Mouse (Mus musculus) telencephalon, adult 2 months (tissue): ENCODE data around the gene Gm38392.

Experiments
- DNase-seq: peaks from one replicate; pipeline ENCODE4 v3.0.0-alpha.2; 2011; ENCODE audit warnings: low read depth, low spot score

Gene Gm38392

GRCm38 (mm10) chr3:88235616-88236015 lies 51.4 kb downstream of the Gm38392 start:
- DNase-seq, result no peak

GRCm38 (mm10) chr3:88235216-88235615 lies 51.8 kb downstream of the Gm38392 start:
- DNase-seq, result no peak

GRCm38 (mm10) chr3:88234041-88234440 lies 53.0 kb downstream of the Gm38392 start:
- no peak for DNase-seq

GRCm38 (mm10) chr3:88232851-88233649 lies 54.0 kb downstream of the Gm38392 start:
- no peak for DNase-seq

- no peak for DNase-seq
These were observed 54.7 kb downstream of the Gm38392 start for GRCm38 (mm10) chr3:88232301-88232702.

GRCm38 (mm10) chr3:88231061-88231641 lies 55.9 kb downstream of the Gm38392 start:
- DNase-seq, result no peak

GRCm38 (mm10) chr3:88230262-88231047 lies 56.6 kb downstream of the Gm38392 start:
- DNase-seq, result no peak

- no peak for DNase-seq
These were observed 57.5 kb downstream of the Gm38392 start for GRCm38 (mm10) chr3:88229526-88229925.

- no peak for DNase-seq
These were observed 58.1 kb downstream of the Gm38392 start for GRCm38 (mm10) chr3:88228906-88229305.

- DNase-seq, result no peak
These were observed 59.0 kb downstream of the Gm38392 start for GRCm38 (mm10) chr3:88227976-88228375.

- DNase-seq, result no peak
These were observed 59.8 kb downstream of the Gm38392 start for GRCm38 (mm10) chr3:88227260-88227659.

GRCm38 (mm10) chr3:88226101-88226845 lies 60.7 kb downstream of the Gm38392 start:
- DNase-seq, result peak; percentile 66

- DNase-seq, result no peak
These were observed 62.1 kb downstream of the Gm38392 start for GRCm38 (mm10) chr3:88224929-88225328.

- DNase-seq, result no peak
These were observed 64.6 kb downstream of the Gm38392 start for GRCm38 (mm10) chr3:88222446-88222845.

GRCm38 (mm10) chr3:88221519-88222390 lies 65.3 kb downstream of the Gm38392 start:
- DNase-seq, result peak; percentile 96

- no peak for DNase-seq
These were observed 66.2 kb downstream of the Gm38392 start for GRCm38 (mm10) chr3:88220842-88221241.

- no peak for DNase-seq
These were observed 67.1 kb downstream of the Gm38392 start for GRCm38 (mm10) chr3:88219940-88220339.

- no peak for DNase-seq
These were observed 69.3 kb downstream of the Gm38392 start for GRCm38 (mm10) chr3:88217679-88218078.

- DNase-seq, result no peak
These were observed 70.3 kb downstream of the Gm38392 start for GRCm38 (mm10) chr3:88216534-88217326.

- DNase-seq, result no peak
These were observed 70.9 kb downstream of the Gm38392 start for GRCm38 (mm10) chr3:88216116-88216515.
